Mouse (Mus musculus) forebrain, postnatal 0 days (tissue): ENCODE results near the gene Nhsl1. TPM values are rescaled to one million over a fixed set of nuclear protein-coding genes. Genes with fewer than 3 reads are reported as not detected.
A peak's percentile ranks its signal among the peaks of the same experiment; 100 is the strongest.
"Not testable (repeated sequence)": the region's sequence is repeated elsewhere in the genome, so short reads cannot be mapped to it uniquely, and the experiment has no call there.

Experiments
- ATAC-seq: fragments of 200-750 bp; cut with Nextera tagmentation; 2 replicates; pipeline ENCODE4 v1.8.0; 2017; ENCODE audit warnings: mild to moderate bottlenecking, moderate library complexity
- DNase-seq: peaks from one replicate; pipeline ENCODE4 v3.0.0-alpha.2; 2015
- H3K27ac ChIP-seq: fragments of 300-500 bp; sonication (generic); 2 replicates; pipeline ENCODE4 v1.5.1; 2014; ENCODE audit warnings: low read depth, mild to moderate bottlenecking, antibody characterized with exemption, low read length, moderate library complexity, mixed read lengths
- H3K27me3 ChIP-seq: fragments of 300-500 bp; sonication (generic); 2 replicates; pipeline ENCODE4 v1.6.1; 2014; ENCODE audit warnings: mild to moderate bottlenecking, low read length, mixed read lengths; ENCODE audit not compliant: insufficient read depth
- H3K36me3 ChIP-seq: fragments of 300-500 bp; sonication (generic); 2 replicates; pipeline ENCODE4 v1.6.1; 2014; ENCODE audit warnings: mild to moderate bottlenecking, moderate library complexity; ENCODE audit not compliant: insufficient read depth
- H3K4me1 ChIP-seq: fragments of 300-500 bp; sonication (generic); 2 replicates; pipeline ENCODE4 v1.6.1; 2014; ENCODE audit warnings: antibody characterized with exemption; ENCODE audit not compliant: insufficient read depth
- H3K4me2 ChIP-seq: fragments of 300-500 bp; sonication (generic); 2 replicates; pipeline ENCODE4 v1.6.1; 2014; ENCODE audit warnings: low read depth, mild to moderate bottlenecking, moderate library complexity
- H3K4me3 ChIP-seq: fragments of 300-500 bp; sonication (generic); 2 replicates; pipeline ENCODE4 v1.5.1; 2014; ENCODE audit warnings: low read depth, low read length, mixed read lengths
- H3K9ac ChIP-seq: fragments of 300-500 bp; sonication (generic); 2 replicates; pipeline ENCODE4 v1.6.1; 2014; ENCODE audit warnings: mild to moderate bottlenecking
- H3K9me3 ChIP-seq: fragments of 300-500 bp; sonication (generic); 2 replicates; pipeline ENCODE4 v1.6.1; 2016; ENCODE audit warnings: low read length
- CTCF ChIP-seq: sonication (generic); IDR thresholded peaks from 2 replicates; pipeline ENCODE4 v1.5.1; 2016; ENCODE audit warnings: antibody characterized with exemption, control low read depth, low read depth
- WGBS: fragments of 180-500 bp; shearing (Covaris S2); extraction: QIAGEN DNeasy Blood & Tissue Kit; methylation state at CpG from one replicate; pipeline ENCODE4 v1.1.7; 2014; 5-methylcytosine and 5-hydroxymethylcytosine counted together
- polyA plus RNA-seq: library from polyadenylated mRNA; unstranded; fragments of >200 nt; fragmentation: Nextera tagmentation; extraction: Ambion mirVana; gene quantifications from 2 replicates; pipeline ENCODE4 v1.2.1, GENCODE M21; 2015
- total RNA-seq: library from RNA; depleted of rRNA; stranded (reverse); fragments of >200 nt; gene quantifications from 2 replicates; pipeline ENCODE4 v1.2.3, GENCODE M21; 2014

Gene Nhsl1
- total and polyA plus RNA-seq, 2 experiments from 2014 or later: 8.9 to 22.0 TPM

- H3K4me2 ChIP-seq: peak overlapping the region; percentile 97
- WGBS: 10% methylated on average over 13 of the region's 13 CpGs
Measured at GRCm38 (mm10) chr10:18545309-18545708, 226.5 kb downstream of the Nhsl1 start.

GRCm38 (mm10) chr10:18545813-18546235 is 227.0 kb downstream of the Nhsl1 start, which contains the start of gene Hebp2:
TSS of gene Hebp2 (minus strand) at chr10:18546076.
- Histone ChIP-seq H3K9me3 (no peaks in the 10 kb centered on the region), H3K27ac (no peak within 1 kb of the TSS), H3K4me1 (0 out of 2 replicates have a peak, but pooled peaks cover 4% of the 10 kb centered on the region), H3K4me3 (peak within 1 kb of the TSS; percentile 55), H3K27me3 (no peaks in the 10 kb centered on the region), H3K9ac (peak within 1 kb of the TSS; percentile 59), H3K36me3 (no peaks in the 10 kb centered on the region), H3K4me2 (peak within 1 kb of the TSS; percentile 97)
- peak; percentile 80 for TF ChIP-seq CTCF
- WGBS: 3% methylated on average over 22 of the region's 22 CpGs
- peak; percentile 86 for ATAC-seq
- DNase-seq: peak; percentile 78

More at GRCm38 (mm10) chr10:18545309-18545708, 226.5 kb downstream of the Nhsl1 start:
- 0 out of 2 replicates have a peak, but pooled peaks cover 4% of the 10 kb centered on the region for H3K4me1 ChIP-seq
- H3K27me3 ChIP-seq: no peaks in the 10 kb centered on the region
- H3K27ac ChIP-seq: no peak overlapping the region
- H3K36me3 ChIP-seq: no peaks in the 10 kb centered on the region
- H3K9me3 ChIP-seq: no peaks in the 10 kb centered on the region
- peak overlapping the region; percentile 59 for H3K9ac ChIP-seq
- DNase-seq: no peak
- TF ChIP-seq CTCF: no peak
- peak overlapping the region; percentile 55 for H3K4me3 ChIP-seq
- ATAC-seq: peak; percentile 1; the same call in 1 of the 2 replicates

- 79% methylated on average over 4 of the region's 4 CpGs for WGBS
- TF ChIP-seq CTCF: no peak
- Histone ChIP-seq H3K9ac (no peak overlapping the region), H3K9me3 (no peaks in the 10 kb centered on the region), H3K27me3 (no peaks in the 10 kb centered on the region), H3K4me2 (no peak overlapping the region), H3K27ac (no peak overlapping the region), H3K36me3 (no peaks in the 10 kb centered on the region), H3K4me1 (0 out of 2 replicates have a peak, but pooled peaks cover 4% of the 10 kb centered on the region), H3K4me3 (no peak overlapping the region)
- ATAC-seq (no peak), DNase-seq (no peak)
Measured at GRCm38 (mm10) chr10:18547381-18547780, 228.6 kb downstream of the Nhsl1 start.

- Histone ChIP-seq H3K9me3 (no peaks in the 10 kb centered on the region), H3K27me3 (no peaks in the 10 kb centered on the region), H3K4me1 (0 out of 2 replicates have a peak, but pooled peaks cover 4% of the 10 kb centered on the region), H3K4me3 (peak overlapping the region; percentile 38), H3K36me3 (no peaks in the 10 kb centered on the region), H3K4me2 (peak overlapping the region; percentile 58), H3K27ac (no peak overlapping the region), H3K9ac (peak overlapping the region; percentile 48)
- DNase-seq (peak; percentile 82), ATAC-seq (peak; percentile 77)
- no peak for TF ChIP-seq CTCF
- whole genome bisulfite sequencing: 4% methylated on average over 35 of the region's 35 CpGs
Measured at GRCm38 (mm10) chr10:18549321-18550216, 230.8 kb downstream of the Nhsl1 start.

GRCm38 (mm10) chr10:18559076-18559475 is 240.3 kb downstream of the Nhsl1 start:
- H3K4me1 ChIP-seq, H3K36me3 ChIP-seq, ATAC-seq, H3K9me3 ChIP-seq, H3K27ac ChIP-seq, H3K4me3 ChIP-seq, H3K27me3 ChIP-seq, H3K4me2 ChIP-seq, H3K9ac ChIP-seq, DNase-seq: not testable (repeated sequence)
- WGBS: 87% methylated on average over 9 of the region's 9 CpGs

GRCm38 (mm10) chr10:18561445-18561844 is 242.7 kb downstream of the Nhsl1 start:
- TF ChIP-seq CTCF: no peak
- Histone ChIP-seq H3K9ac (no peak overlapping the region), H3K9me3 (no peaks in the 10 kb centered on the region), H3K4me3 (no peak overlapping the region), H3K4me1 (no peaks in the 10 kb centered on the region), H3K27ac (no peak overlapping the region), H3K27me3 (no peaks in the 10 kb centered on the region), H3K36me3 (no peaks in the 10 kb centered on the region), H3K4me2 (no peak overlapping the region)
- DNase-seq: no peak
- 45% methylated on average over 5 of the region's 5 CpGs for WGBS
- no peak for ATAC-seq

- Histone ChIP-seq H3K27ac (no peak overlapping the region), H3K4me2 (no peak overlapping the region), H3K4me1 (no peaks in the 10 kb centered on the region), H3K4me3 (no peak overlapping the region), H3K36me3 (no peaks in the 10 kb centered on the region), H3K9me3 (no peaks in the 10 kb centered on the region), H3K27me3 (no peaks in the 10 kb centered on the region), H3K9ac (no peak overlapping the region)
- ATAC-seq: peak; percentile 66
- WGBS: 6% methylated on average over 4 of the region's 4 CpGs
- peak; percentile 54 for DNase-seq
- peak; percentile 73 for TF ChIP-seq CTCF
Measured at GRCm38 (mm10) chr10:18562940-18563339, 244.2 kb downstream of the Nhsl1 start.
